Mouse (Mus musculus): Measurements from ENCODE around the gene Wt1. TPM values are rescaled to one million over a fixed set of nuclear protein-coding genes. Genes with fewer than 3 reads are reported as not detected.

The Wt1 gene
- polyA plus RNA-seq, 1 experiment: 40.2 TPM

- no peak for TF ChIP-seq POLR2A (IDR thresholded peaks at IDR 0.05; ENCODE audit: control insufficient read depth, low read depth, low read length)
- Histone ChIP-seq H3K36me3 (ENCODE audit: control insufficient read depth, insufficient read depth, low read length) (no peaks in the 10 kb centered on the region), H3K27me3 (ENCODE audit: control insufficient read depth, insufficient read depth, low read length) (no peaks in the 10 kb centered on the region), H3K4me1 (ENCODE audit: control insufficient read depth, insufficient read depth, low read length) (peaks cover 9% of the 10 kb centered on the region), H3K4me3 (ENCODE audit: control insufficient read depth, low read depth, low read length) (no peak overlapping the region), H3K27ac (ENCODE audit: control insufficient read depth, insufficient read depth, low read depth, low read length) (no peak overlapping the region)
Measured at GRCm38 (mm10) chr2:105143731-105144130, 17.4 kb downstream of the Wt1 start.

- no peak overlapping the region for H3K27ac ChIP-seq (ENCODE audit: control insufficient read depth, insufficient read depth, low read depth, low read length)
- H3K4me1 ChIP-seq (ENCODE audit: control insufficient read depth, insufficient read depth, low read length): no peaks in the 10 kb centered on the region; the same call in 1 of the 2 replicates
- no peak for TF ChIP-seq CTCF (IDR thresholded peaks at IDR 0.05; ENCODE audit: control insufficient read depth, insufficient read depth, insufficient replicate concordance, low read depth, low read length)
- no peak for TF ChIP-seq POLR2A (IDR thresholded peaks at IDR 0.05; ENCODE audit: control insufficient read depth, low read depth, low read length)
- no peaks in the 10 kb centered on the region for H3K27me3 ChIP-seq (ENCODE audit: control insufficient read depth, insufficient read depth, low read length)
- no peaks in the 10 kb centered on the region for H3K36me3 ChIP-seq (ENCODE audit: control insufficient read depth, insufficient read depth, low read length)
- H3K4me3 ChIP-seq (ENCODE audit: control insufficient read depth, low read depth, low read length): no peak overlapping the region
Measured at GRCm38 (mm10) chr2:105151544-105151943, 25.2 kb downstream of the Wt1 start.

- no peaks in the 10 kb centered on the region for H3K36me3 ChIP-seq (ENCODE audit: control insufficient read depth, insufficient read depth, low read length)
- no peak for TF ChIP-seq CTCF (IDR thresholded peaks at IDR 0.05; ENCODE audit: control insufficient read depth, insufficient read depth, insufficient replicate concordance, low read depth, low read length)
- TF ChIP-seq POLR2A (IDR thresholded peaks at IDR 0.05; ENCODE audit: control insufficient read depth, low read depth, low read length): no peak
- H3K4me3 ChIP-seq (ENCODE audit: control insufficient read depth, low read depth, low read length): no peak overlapping the region
- H3K27ac ChIP-seq (ENCODE audit: control insufficient read depth, insufficient read depth, low read depth, low read length): no peak overlapping the region
- no peaks in the 10 kb centered on the region for H3K4me1 ChIP-seq (ENCODE audit: control insufficient read depth, insufficient read depth, low read length)
- H3K27me3 ChIP-seq (ENCODE audit: control insufficient read depth, insufficient read depth, low read length): no peaks in the 10 kb centered on the region
Measured at GRCm38 (mm10) chr2:105153046-105153445, 26.7 kb downstream of the Wt1 start.

GRCm38 (mm10) chr2:105160949-105161348, 34.6 kb downstream of the Wt1 start:
- H3K27ac ChIP-seq (ENCODE audit: control insufficient read depth, insufficient read depth, low read depth, low read length): no peak overlapping the region
- no peak overlapping the region for H3K4me3 ChIP-seq (ENCODE audit: control insufficient read depth, low read depth, low read length)
- TF ChIP-seq POLR2A (IDR thresholded peaks at IDR 0.05; ENCODE audit: control insufficient read depth, low read depth, low read length): no peak
- no peak for TF ChIP-seq CTCF (IDR thresholded peaks at IDR 0.05; ENCODE audit: control insufficient read depth, insufficient read depth, insufficient replicate concordance, low read depth, low read length)
- H3K27me3 ChIP-seq (ENCODE audit: control insufficient read depth, insufficient read depth, low read length): no peaks in the 10 kb centered on the region
- H3K4me1 ChIP-seq (ENCODE audit: control insufficient read depth, insufficient read depth, low read length): no peaks in the 10 kb centered on the region
- no peaks in the 10 kb centered on the region for H3K36me3 ChIP-seq (ENCODE audit: control insufficient read depth, insufficient read depth, low read length)

GRCm38 (mm10) chr2:105162763-105163162, 36.4 kb downstream of the Wt1 start:
- no peaks in the 10 kb centered on the region for H3K27me3 ChIP-seq (ENCODE audit: control insufficient read depth, insufficient read depth, low read length)
- H3K36me3 ChIP-seq (ENCODE audit: control insufficient read depth, insufficient read depth, low read length): no peaks in the 10 kb centered on the region

GRCm38 (mm10) chr2:105168137-105168536, 41.8 kb downstream of the Wt1 start:
- Histone ChIP-seq H3K4me1 (ENCODE audit: control insufficient read depth, insufficient read depth, low read length) (no peaks in the 10 kb centered on the region), H3K27ac (ENCODE audit: control insufficient read depth, insufficient read depth, low read depth, low read length) (no peak overlapping the region)

More at GRCm38 (mm10) chr2:105162763-105163162, 36.4 kb downstream of the Wt1 start:
- no peak overlapping the region for H3K27ac ChIP-seq (ENCODE audit: control insufficient read depth, insufficient read depth, low read depth, low read length)
- no peak overlapping the region for H3K4me3 ChIP-seq (ENCODE audit: control insufficient read depth, low read depth, low read length)
- TF ChIP-seq POLR2A (IDR thresholded peaks at IDR 0.05; ENCODE audit: control insufficient read depth, low read depth, low read length): no peak
- no peak for TF ChIP-seq CTCF (IDR thresholded peaks at IDR 0.05; ENCODE audit: control insufficient read depth, insufficient read depth, insufficient replicate concordance, low read depth, low read length)
- no peaks in the 10 kb centered on the region for H3K4me1 ChIP-seq (ENCODE audit: control insufficient read depth, insufficient read depth, low read length)

GRCm38 (mm10) chr2:105174254-105174653, 47.9 kb downstream of the Wt1 start:
- H3K36me3 ChIP-seq (ENCODE audit: control insufficient read depth, insufficient read depth, low read length): no peaks in the 10 kb centered on the region
- H3K27me3 ChIP-seq (ENCODE audit: control insufficient read depth, insufficient read depth, low read length): no peaks in the 10 kb centered on the region
- H3K27ac ChIP-seq (ENCODE audit: control insufficient read depth, insufficient read depth, low read depth, low read length): no peak overlapping the region
- H3K4me3 ChIP-seq (ENCODE audit: control insufficient read depth, low read depth, low read length): no peak overlapping the region
- TF ChIP-seq POLR2A (IDR thresholded peaks at IDR 0.05; ENCODE audit: control insufficient read depth, low read depth, low read length) (no peak), CTCF (IDR thresholded peaks at IDR 0.05; ENCODE audit: control insufficient read depth, insufficient read depth, insufficient replicate concordance, low read depth, low read length) (no peak)
- H3K4me1 ChIP-seq (ENCODE audit: control insufficient read depth, insufficient read depth, low read length): no peaks in the 10 kb centered on the region

More at GRCm38 (mm10) chr2:105168137-105168536, 41.8 kb downstream of the Wt1 start:
- H3K4me3 ChIP-seq (ENCODE audit: control insufficient read depth, low read depth, low read length): no peak overlapping the region
- H3K36me3 ChIP-seq (ENCODE audit: control insufficient read depth, insufficient read depth, low read length): no peaks in the 10 kb centered on the region
- TF ChIP-seq CTCF (IDR thresholded peaks at IDR 0.05; ENCODE audit: control insufficient read depth, insufficient read depth, insufficient replicate concordance, low read depth, low read length): no peak
- no peak for TF ChIP-seq POLR2A (IDR thresholded peaks at IDR 0.05; ENCODE audit: control insufficient read depth, low read depth, low read length)
- no peaks in the 10 kb centered on the region for H3K27me3 ChIP-seq (ENCODE audit: control insufficient read depth, insufficient read depth, low read length)

GRCm38 (mm10) chr2:105178871-105179270, 52.5 kb downstream of the Wt1 start:
- Histone ChIP-seq H3K36me3 (ENCODE audit: control insufficient read depth, insufficient read depth, low read length) (no peaks in the 10 kb centered on the region), H3K27me3 (ENCODE audit: control insufficient read depth, insufficient read depth, low read length) (no peaks in the 10 kb centered on the region)

More at GRCm38 (mm10) chr2:105178871-105179270, 52.5 kb downstream of the Wt1 start:
- no peak for TF ChIP-seq CTCF (IDR thresholded peaks at IDR 0.05; ENCODE audit: control insufficient read depth, insufficient read depth, insufficient replicate concordance, low read depth, low read length)
- no peak for TF ChIP-seq POLR2A (IDR thresholded peaks at IDR 0.05; ENCODE audit: control insufficient read depth, low read depth, low read length)
- H3K4me3 ChIP-seq (ENCODE audit: control insufficient read depth, low read depth, low read length): no peak overlapping the region
- no peaks in the 10 kb centered on the region for H3K4me1 ChIP-seq (ENCODE audit: control insufficient read depth, insufficient read depth, low read length)
- no peak overlapping the region for H3K27ac ChIP-seq (ENCODE audit: control insufficient read depth, insufficient read depth, low read depth, low read length)
